Mouse (Mus musculus) olfactory bulb, adult 2 months (tissue): ENCODE measurements around the gene Acsl6.

Source experiments
- CTCF ChIP-seq: fragments of 200-500 bp; IDR thresholded peaks from 2 replicates; pipeline ENCODE4 v1.5.1; 2012; ENCODE audit warnings: low read depth, mild to moderate bottlenecking, low read length, moderate library complexity; ENCODE audit not compliant: insufficient read depth
- POLR2A ChIP-seq: fragments of 200-500 bp; IDR thresholded peaks from 2 replicates; pipeline ENCODE4 v1.6.1; 2012; ENCODE audit warnings: mild to moderate bottlenecking, low read depth, low read length, moderate library complexity; ENCODE audit not compliant: insufficient read depth

DNA sequence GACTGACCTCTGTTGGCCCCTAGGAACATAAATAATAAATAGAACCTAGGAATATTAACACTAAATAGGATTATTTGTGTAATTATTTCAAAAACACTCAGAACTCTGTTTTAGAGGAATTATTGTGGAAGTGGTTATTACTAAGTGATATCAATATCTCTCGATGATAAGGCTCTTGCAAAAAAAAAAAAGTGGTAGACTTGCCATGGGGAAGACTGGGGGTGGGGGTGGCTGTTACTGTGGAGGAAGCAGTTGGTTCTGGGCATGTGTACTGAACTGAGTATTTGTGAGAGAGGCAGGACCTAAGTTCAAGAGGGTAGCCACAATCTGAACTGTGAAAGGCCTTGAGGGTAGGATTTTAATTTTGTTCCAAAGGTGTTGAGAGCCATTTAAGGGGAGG lies 93.1 kb downstream of the Acsl6 start:
- TF ChIP-seq CTCF, result no peak
- TF ChIP-seq POLR2A, result no peak
